Mouse (Mus musculus) induced T-regulatory cell, adult 2 months (primary cell): Measurements from ENCODE around the gene Gm3278.
"Not testable (repeated sequence)": the region's sequence is repeated elsewhere in the genome, so short reads cannot be mapped to it uniquely, and the experiment has no call there.

Experiments
- DNase-seq: peaks from one replicate; pipeline ENCODE4 v3.0.0-alpha.2; 2012; ENCODE audit warnings: low read depth

The Gm3278 gene

GRCm38 (mm10) chr14:4892116-4892515 lies at the start of gene Gm3278:
TSS of gene Gm3278 (plus strand) at chr14:4892416.
- DNase-seq = not testable (repeated sequence)

GRCm38 (mm10) chr14:4855299-4855980 lies 36.8 kb upstream of the Gm3278 start, which contains the start of gene Gm3264:
TSS of gene Gm3264 (plus strand) at chr14:4855576.
- DNase-seq = not testable (repeated sequence)
